Mouse (Mus musculus): ENCODE measurements around the gene Pxk. TPM values are rescaled to one million over a fixed set of nuclear protein-coding genes. Genes with fewer than 3 reads are reported as not detected.
"Not testable (repeated sequence)": the region's sequence is repeated elsewhere in the genome, so short reads cannot be mapped to it uniquely, and the experiment has no call there.

Gene Pxk
- polyA plus RNA-seq, 1 experiment, result 46.5 TPM

DNA sequence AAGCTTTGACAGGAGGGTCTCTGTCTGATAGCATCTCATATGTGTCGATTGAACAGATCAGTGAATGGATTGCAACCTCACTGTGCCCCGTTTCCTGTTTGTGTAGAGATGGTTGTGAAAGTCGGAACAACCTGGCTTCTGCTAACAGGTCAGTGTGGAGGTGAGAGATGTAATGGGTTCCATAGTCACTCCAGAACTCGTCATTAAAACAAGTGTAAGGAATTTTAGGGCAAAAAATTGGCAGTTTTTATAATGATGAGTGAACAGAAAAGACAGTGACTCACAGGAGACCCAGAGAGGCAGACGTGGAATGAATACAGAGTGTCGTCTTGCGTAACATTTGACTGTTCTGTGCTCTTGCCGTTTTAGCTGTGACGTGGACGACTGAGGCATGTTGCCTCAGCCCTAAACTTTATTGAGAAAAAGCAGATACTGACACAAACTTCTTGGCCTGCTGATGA lies 1.6 kb downstream of the Pxk start:
- peak in 1 of 2 experiments; percentile 47 for DNase-seq (ENCODE audit: extremely low spot score in 1 of 2, low spot score in 1 of 2)

- DNase-seq (ENCODE audit: extremely low spot score in 1 of 2, low spot score in 1 of 2), result no peak
Observed at GRCm38 (mm10) chr14:8101886-8102285, 3.9 kb downstream of the Pxk start.

DNA sequence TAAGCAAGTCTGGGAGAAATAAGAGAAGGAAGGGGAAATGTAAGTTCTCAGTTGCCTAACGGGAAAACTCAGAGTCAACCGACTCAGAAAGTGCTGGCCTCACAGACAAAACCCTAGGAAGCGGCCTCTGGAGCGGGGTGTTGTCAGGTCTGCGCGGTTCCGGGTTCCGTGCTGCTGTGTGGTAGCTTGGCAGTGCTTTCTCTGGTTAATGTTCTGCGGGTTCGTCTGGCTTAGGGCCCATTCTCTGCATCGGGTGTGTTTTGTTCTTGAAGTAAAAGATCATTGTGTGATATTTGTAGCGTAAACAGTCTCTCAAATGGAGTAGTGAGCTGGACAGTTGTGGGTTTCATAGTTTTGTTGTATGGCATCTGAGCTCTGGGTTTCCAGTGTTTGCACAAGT lies 4.7 kb downstream of the Pxk start:
- DNase-seq (ENCODE audit: extremely low spot score in 1 of 2, low spot score in 1 of 2), result no peak

- DNase-seq (ENCODE audit: extremely low spot score in 1 of 2, low spot score in 1 of 2), result no peak
Observed at GRCm38 (mm10) chr14:8108047-8108446, 10.0 kb downstream of the Pxk start.

DNA sequence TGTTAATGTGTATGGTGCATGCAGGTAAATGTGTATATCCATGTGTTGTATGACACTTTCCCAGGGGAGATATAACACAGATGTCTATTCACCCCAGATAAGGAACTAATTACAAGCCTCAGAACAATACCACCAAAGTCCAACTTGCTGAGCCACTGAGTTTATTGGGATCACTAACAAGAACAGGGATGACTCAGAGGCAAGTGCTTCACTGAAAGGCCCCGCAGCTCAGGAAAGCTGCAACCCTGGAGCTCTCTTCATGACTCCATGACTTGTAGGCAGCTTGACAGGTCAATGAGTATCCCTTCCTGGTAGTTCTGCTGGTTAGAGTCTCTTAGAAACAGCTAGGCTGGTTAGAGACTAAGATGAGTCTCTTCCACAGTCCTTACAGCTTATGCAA lies 11.0 kb downstream of the Pxk start:
- DNase-seq (ENCODE audit: extremely low spot score in 1 of 2, low spot score in 1 of 2), result no peak

- no peak for DNase-seq (ENCODE audit: extremely low spot score in 1 of 2, low spot score in 1 of 2)
Observed at GRCm38 (mm10) chr14:8111545-8111944, 13.5 kb downstream of the Pxk start.

DNA sequence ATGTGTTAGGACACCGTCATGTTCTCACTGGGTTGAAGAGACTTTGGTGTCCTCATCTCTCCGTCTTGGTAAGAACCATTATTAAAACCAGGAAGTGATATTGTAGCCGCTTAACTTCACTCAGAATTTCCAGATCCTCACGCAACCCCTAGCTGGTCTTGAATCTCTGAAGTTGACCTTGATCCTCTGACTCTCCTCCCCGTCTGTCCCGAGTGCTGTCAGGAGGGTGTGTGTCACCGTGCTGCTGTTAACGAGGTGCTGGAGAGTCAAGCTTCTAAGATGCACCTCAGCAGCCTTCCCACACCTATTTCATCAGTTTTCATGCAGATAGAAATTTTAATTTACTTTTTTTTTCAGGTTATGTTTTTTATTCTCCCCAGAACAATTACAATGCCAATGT lies 14.0 kb downstream of the Pxk start:
- no peak for DNase-seq (ENCODE audit: extremely low spot score in 1 of 2, low spot score in 1 of 2)

DNA sequence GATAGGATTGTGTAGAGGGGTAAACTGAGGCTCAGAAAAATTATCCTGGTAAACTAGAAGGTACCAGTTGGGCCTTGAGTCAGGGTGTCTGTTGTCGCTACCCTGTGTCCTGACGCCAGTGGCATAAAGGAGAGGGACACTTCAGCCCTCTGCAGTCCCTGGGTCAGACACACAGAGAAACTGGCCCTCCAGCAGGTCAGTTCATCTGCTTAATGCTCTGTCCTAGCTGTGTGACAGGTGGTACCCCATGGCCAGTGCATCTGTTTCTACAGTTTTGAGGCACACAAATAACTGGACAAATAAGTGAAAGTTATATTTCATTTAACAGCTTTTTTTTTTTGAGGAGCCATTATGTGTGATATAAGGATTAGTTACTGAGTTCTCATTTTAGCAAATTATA lies 15.6 kb downstream of the Pxk start:
- DNase-seq (ENCODE audit: extremely low spot score in 1 of 2, low spot score in 1 of 2), result no peak

GRCm38 (mm10) chr14:8114306-8114705 lies 16.3 kb downstream of the Pxk start:
- no peak for DNase-seq (ENCODE audit: extremely low spot score in 1 of 2, low spot score in 1 of 2)

DNA sequence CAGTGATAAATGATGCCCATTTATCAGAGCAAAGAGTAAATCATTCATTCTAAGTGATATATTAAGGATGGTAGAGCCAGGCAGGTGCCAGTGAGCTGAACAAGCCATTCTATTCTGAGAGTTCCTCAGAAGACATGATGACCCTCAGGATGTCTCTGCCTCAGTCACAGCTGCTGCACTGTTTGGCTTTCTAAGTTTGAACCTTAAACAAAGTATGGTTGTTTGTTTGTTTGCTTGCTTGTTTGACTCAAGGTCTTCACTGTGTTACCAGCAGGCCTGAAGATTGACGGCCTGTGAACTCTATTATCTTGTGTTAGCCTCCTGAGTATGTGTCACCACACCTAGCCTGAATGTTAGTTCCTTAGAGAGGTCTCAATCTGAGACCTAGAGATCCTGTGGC lies 16.7 kb downstream of the Pxk start:
- no peak for DNase-seq (ENCODE audit: extremely low spot score in 1 of 2, low spot score in 1 of 2)

DNA sequence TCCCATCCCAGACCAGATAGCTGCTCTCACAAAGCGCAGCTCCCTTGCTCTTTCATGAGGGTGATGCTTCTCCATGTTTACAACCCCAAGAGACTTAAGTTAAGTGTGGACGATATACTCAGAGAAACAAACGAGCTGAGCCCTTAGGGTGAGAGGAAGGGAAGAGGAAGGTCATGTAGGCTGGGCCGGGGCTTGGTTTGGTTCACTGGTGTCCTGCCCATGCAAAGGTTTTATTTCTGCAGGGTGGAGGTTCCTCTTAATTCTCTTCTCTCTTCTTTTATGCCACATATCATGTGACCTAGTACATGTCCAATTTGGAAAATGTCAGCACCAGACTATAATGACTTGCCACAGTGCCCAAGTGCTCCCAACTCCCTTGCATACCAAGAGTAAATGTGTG lies 17.8 kb downstream of the Pxk start:
- DNase-seq (ENCODE audit: extremely low spot score in 1 of 2, low spot score in 1 of 2), result no peak

- DNase-seq (ENCODE audit: extremely low spot score in 1 of 2, low spot score in 1 of 2), result no peak
Observed at GRCm38 (mm10) chr14:8117371-8117770, 19.4 kb downstream of the Pxk start.

DNA sequence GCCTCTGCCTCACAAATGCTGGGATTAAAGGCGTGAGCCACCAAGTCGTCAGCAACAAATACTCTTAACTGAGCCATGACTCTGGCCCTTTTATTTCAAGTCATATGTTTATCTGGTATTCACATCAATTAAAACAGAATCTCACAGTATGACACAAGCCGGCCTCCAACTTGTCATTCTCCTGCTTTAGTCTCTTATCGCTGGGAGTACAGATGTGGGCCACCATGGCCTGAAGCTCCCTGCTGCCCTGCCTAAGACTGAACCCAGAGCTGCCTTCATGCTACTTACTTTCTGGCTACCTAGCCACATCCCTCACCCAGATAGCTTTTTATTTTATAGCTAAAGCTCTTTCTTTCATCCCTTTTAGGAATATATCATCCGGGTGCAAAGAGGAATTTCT lies 21.4 kb downstream of the Pxk start:
- DNase-seq (ENCODE audit: extremely low spot score in 1 of 2, low spot score in 1 of 2), result no peak

DNA sequence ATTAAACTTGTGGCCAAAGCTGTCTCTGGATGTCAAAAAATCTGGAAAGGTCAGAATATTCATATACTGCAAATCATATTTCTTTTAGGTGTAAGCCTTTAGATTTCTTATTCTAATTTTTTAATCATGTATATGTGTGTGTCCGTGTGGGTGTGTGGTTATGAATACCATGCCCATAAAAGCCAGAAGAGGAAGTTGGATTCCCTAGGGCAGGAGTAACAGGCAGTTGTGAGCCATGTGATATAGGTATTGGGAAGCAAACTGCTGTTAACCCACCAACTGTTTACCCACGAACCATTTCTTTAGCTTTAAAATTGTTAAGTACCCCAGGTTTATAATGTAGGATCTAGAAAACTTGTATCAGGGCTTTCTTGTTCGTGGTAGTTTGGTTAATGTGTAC lies 21.9 kb downstream of the Pxk start:
- DNase-seq (ENCODE audit: extremely low spot score in 1 of 2, low spot score in 1 of 2), result no peak

GRCm38 (mm10) chr14:8123141-8123540 lies 25.1 kb downstream of the Pxk start:
- no peak for DNase-seq (ENCODE audit: extremely low spot score in 1 of 2, low spot score in 1 of 2)

DNA sequence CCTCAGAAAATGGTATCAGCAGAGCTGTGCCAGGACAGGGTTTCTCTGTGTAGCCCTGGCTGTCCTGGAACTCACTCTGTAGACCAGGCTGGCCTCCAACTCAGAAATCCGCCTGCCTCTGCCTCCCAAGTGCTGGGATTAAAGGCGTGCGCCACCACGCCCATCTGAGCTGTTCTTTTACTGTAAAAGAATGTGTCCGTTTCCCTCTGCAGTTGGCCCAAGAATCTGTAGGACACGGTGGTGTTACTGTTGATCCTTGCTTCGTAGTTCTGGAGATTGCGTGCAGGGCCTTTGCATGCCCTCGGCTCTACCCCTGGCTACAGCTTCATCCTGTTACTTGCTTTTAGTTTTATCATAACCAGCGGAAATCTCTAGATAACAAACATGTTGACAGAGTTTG lies 25.6 kb downstream of the Pxk start:
- not testable (repeated sequence) for DNase-seq (ENCODE audit: extremely low spot score in 1 of 2, low spot score in 1 of 2)

- no peak for DNase-seq (ENCODE audit: extremely low spot score in 1 of 2, low spot score in 1 of 2)
Observed at GRCm38 (mm10) chr14:8124046-8124881, 26.3 kb downstream of the Pxk start.

DNA sequence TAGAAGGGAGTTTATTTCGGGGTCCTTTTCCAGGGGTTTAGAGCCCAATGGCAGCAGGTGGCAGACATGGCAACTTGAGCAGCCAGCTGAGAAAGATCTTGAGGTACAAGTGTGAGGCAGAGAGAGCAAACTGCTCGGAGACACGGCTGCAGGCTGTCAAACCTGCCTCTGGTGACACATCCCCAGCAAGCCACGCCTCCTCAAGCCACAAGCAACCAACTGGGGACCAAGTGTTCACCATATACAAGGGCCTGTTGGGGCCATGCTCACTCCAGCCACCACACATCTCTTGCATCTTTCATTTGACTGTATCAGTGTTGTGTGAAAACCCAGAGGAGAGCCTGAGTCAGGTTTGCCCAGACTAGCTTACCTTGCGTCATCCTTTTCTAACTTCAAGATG lies 30.0 kb downstream of the Pxk start:
- DNase-seq (ENCODE audit: extremely low spot score in 1 of 2, low spot score in 1 of 2), result no peak

- DNase-seq (ENCODE audit: extremely low spot score in 1 of 2, low spot score in 1 of 2), result peak in 1 of 2 experiments; percentile 38
Observed at GRCm38 (mm10) chr14:8132789-8133188, 34.8 kb downstream of the Pxk start.

GRCm38 (mm10) chr14:8134234-8134633 lies 36.2 kb downstream of the Pxk start:
- DNase-seq (ENCODE audit: extremely low spot score in 1 of 2, low spot score in 1 of 2), result no peak

DNA sequence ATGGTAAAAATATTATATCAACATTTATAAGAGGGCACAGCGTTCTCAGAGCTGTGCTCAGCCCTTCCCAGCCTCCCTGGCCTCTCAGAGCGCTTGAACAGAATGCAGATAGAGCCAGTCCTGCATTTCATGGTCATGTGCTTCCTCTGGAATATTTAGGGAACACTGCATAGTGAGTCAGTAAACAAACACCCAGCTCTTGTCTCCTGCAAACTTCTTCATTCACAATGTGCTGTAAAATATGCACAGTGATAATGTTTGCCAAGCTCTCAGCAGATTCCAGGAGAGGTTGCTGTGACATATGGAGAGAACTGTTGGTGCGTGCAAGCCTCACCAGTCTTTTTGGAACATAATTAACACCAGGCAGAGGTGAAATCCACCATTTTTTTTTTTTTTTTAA lies 37.1 kb downstream of the Pxk start:
- peak; percentile 63 to 79 for DNase-seq (ENCODE audit: extremely low spot score in 1 of 2, low spot score in 1 of 2)

Measured in frontal cortex, adult 2 months (tissue).